8 mouse cellular contexts compared by ENCODE assay signal in the genomic region with DNA sequence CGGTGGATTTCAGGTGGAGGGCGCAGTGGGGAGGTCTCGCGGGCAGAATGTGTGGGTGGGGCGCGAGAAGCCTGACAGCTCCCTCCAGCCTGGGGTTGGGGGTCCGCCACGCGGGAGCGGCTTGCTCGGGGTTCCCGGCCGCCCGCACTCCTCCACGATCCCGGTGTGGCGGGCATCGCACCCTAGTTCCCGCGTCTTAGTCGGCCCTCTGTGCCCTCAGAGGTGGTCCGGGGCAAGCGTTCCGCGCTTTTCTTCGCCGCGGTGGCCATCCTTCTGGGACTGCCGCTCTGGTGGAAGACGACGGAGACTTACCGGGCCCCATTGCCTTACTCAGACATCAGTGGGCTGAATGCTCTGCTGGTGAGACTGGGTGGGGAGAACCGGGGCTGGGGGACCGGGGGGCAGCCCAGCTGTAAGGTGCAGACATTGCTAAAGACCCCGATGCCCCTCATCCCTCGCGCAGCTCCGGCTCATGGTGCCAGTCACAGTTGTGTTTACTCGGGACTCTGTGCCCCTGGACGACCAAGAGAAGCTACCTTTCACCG. TPM values are rescaled to one million over a fixed set of nuclear protein-coding genes. Genes with fewer than 3 reads are reported as not detected.
A peak's percentile ranks its signal among the peaks of the same experiment; 100 is the strongest.
DNase-seq lines count a peak whose midpoint lies in the region; ATAC-seq and TF ChIP-seq lines count a peak whose summit lies in the region.

No protein-coding gene starts in this region.

- under 1% methylated on average over 31 of the region's 41 CpGs for WGBS in heart, postnatal 0 days
- 2% methylated on average over 41 of the region's 41 CpGs for WGBS in hindbrain, embryonic 10.5 days
- WGBS in midbrain, embryonic 10.5 days: 1% methylated on average over 41 of the region's 41 CpGs

- TF ChIP-seq EP300 in heart, postnatal 0 days (IDR thresholded peaks at IDR 0.05; ENCODE audit: low read depth): no peak

- peak overlapping the region; percentile 91 for H3K4me3 ChIP-seq in heart, postnatal 0 days (ENCODE audit: low read depth, low read length)
- H3K4me3 ChIP-seq in hindbrain, embryonic 10.5 days: peak overlapping the region; percentile 97
- peak overlapping the region; percentile 85 for H3K4me3 ChIP-seq in midbrain, embryonic 10.5 days

- H3K27me3 ChIP-seq in heart, postnatal 0 days (ENCODE audit: control insufficient read depth, insufficient read depth, low read length): no peaks in the 10 kb centered on the region
- no peaks in the 10 kb centered on the region for H3K27me3 ChIP-seq in Patski
- H3K27me3 ChIP-seq in hindbrain, embryonic 10.5 days (ENCODE audit: insufficient read depth, poor library complexity, severe bottlenecking): no peaks in the 10 kb centered on the region
- H3K27me3 ChIP-seq in midbrain, embryonic 10.5 days (ENCODE audit: low read depth, poor library complexity, severe bottlenecking): no peaks in the 10 kb centered on the region

- H3K4me2 ChIP-seq in heart, postnatal 0 days (ENCODE audit: low read depth, low read length): peak overlapping the region; percentile 95

- no peak for TF ChIP-seq CTCF in heart, postnatal 0 days (IDR thresholded peaks at IDR 0.05; ENCODE audit: low read depth)
- no peak for TF ChIP-seq CTCF in Patski (IDR thresholded peaks at IDR 0.05)

- H3K4me1 ChIP-seq in heart, postnatal 0 days (ENCODE audit: control insufficient read depth, insufficient read depth): peaks cover 14% of the 10 kb centered on the region; the same call in 1 of the 2 replicates
- peaks cover 19% of the 10 kb centered on the region for H3K4me1 ChIP-seq in hindbrain, embryonic 10.5 days (replicated peaks)
- peaks cover 15% of the 10 kb centered on the region for H3K4me1 ChIP-seq in midbrain, embryonic 10.5 days

- peak; percentile 50 for ATAC-seq in heart, postnatal 0 days (ENCODE audit: insufficient read depth, low read depth)
- peak; percentile 26 for ATAC-seq in Patski

- DNase-seq in heart, postnatal 0 days (ENCODE audit: low spot score): no peak
- DNase-seq in heart, adult 8-10 months (ENCODE audit: low spot score): no peak
- no peak for DNase-seq in Patski (ENCODE audit: low read depth, low spot score)
- DNase-seq in hindbrain, embryonic 10.5 days (ENCODE audit: low spot score): no peak
- DNase-seq in midbrain, embryonic 10.5 days (ENCODE audit: low spot score): no peak
- no peak for DNase-seq in urinary bladder, postnatal 4 days (ENCODE audit: low spot score in 2 of 2)
- DNase-seq in adrenal gland, adult (ENCODE audit: inconsistent age in 2 of 2, low spot score in 1 of 2): no peak
- DNase-seq in thymus, postnatal 4 days: no peak

- POLR2A ChIA-PET in Patski (lab: Charles Lee): interaction anchor here (1.0 to 1.6 kb wide), 3 partner anchors 11 to 23 kb away, joined by 3 to 4 read pairs (median 4); no protein-coding TSS in a partner anchor

- 0 out of 2 replicates have a peak, but pooled peaks cover 3% of the 10 kb centered on the region for H3K36me3 ChIP-seq in heart, postnatal 0 days (replicated peaks; ENCODE audit: control insufficient read depth, insufficient read depth, low read length)
- H3K36me3 ChIP-seq in hindbrain, embryonic 10.5 days: peaks cover 44% of the 10 kb centered on the region
- peaks cover 48% of the 10 kb centered on the region for H3K36me3 ChIP-seq in midbrain, embryonic 10.5 days

- peak overlapping the region; percentile 86 for H3K9ac ChIP-seq in heart, postnatal 0 days (replicated peaks; ENCODE audit: low read depth, low read length)

- H3K9me3 ChIP-seq in heart, postnatal 0 days (replicated peaks; ENCODE audit: control insufficient read depth, low read length): no peaks in the 10 kb centered on the region
- no peaks in the 10 kb centered on the region for H3K9me3 ChIP-seq in hindbrain, embryonic 10.5 days
- no peaks in the 10 kb centered on the region for H3K9me3 ChIP-seq in midbrain, embryonic 10.5 days (replicated peaks)

- no peak overlapping the region for H3K27ac ChIP-seq in heart, postnatal 0 days (ENCODE audit: low read depth)
- peak overlapping the region; percentile 87 for H3K27ac ChIP-seq in hindbrain, embryonic 10.5 days
- H3K27ac ChIP-seq in midbrain, embryonic 10.5 days (replicated peaks): peak overlapping the region; percentile 88

- in situ Hi-C loops in Patski (cut with MboI; ENCODE audit: low pct_unique_long_range_greater_than_20kb): no loop called here

- CTCF ChIA-PET in Patski (lab: Charles Lee): interaction anchor here (1.1 to 1.5 kb wide), 6 partner anchors 10 to 76 kb away, joined by 3 to 7 read pairs (median 4); no protein-coding TSS in a partner anchor

RNA-seq across cellular contexts. Expression of gene Pigs, which starts 0.4 kb away (rescaled TPM):
- 36.0 and 39.7 TPM in 2 replicates for total RNA-seq in heart, postnatal 0 days (2014; rRNA removed; ENCODE audit: low replicate concordance)
- polyA plus RNA-seq in heart, postnatal 0 days (2015; fragmentation: Nextera tagmentation; extraction: Ambion mirVana): 31.2 and 32.3 TPM in 2 replicates
- total RNA-seq in heart, adult 8-10 months (2022): 10 to 100 TPM; 24.6 to 27.1 (median 25.1) TPM
- 96.5 TPM for polyA plus RNA-seq in Patski (2021)
- polyA plus RNA-seq in hindbrain, embryonic 10.5 days (2016; fragmentation: Nextera tagmentation; extraction: Ambion mirVana): 74.6 and 82.9 TPM in 2 replicates
- polyA plus RNA-seq in midbrain, embryonic 10.5 days (2016; fragmentation: Nextera tagmentation; extraction: Ambion mirVana): 74.0 and 78.5 TPM in 2 replicates

RNA-seq across cellular contexts. Expression of gene Aldoc, which starts 5.8 kb away (rescaled TPM):
- 32.5 and 50.7 TPM in 2 replicates for total RNA-seq in heart, postnatal 0 days (2014; rRNA removed; ENCODE audit: low replicate concordance)
- polyA plus RNA-seq in heart, postnatal 0 days (2015; fragmentation: Nextera tagmentation; extraction: Ambion mirVana): 15.1 and 15.2 TPM in 2 replicates
- 1 to 10 TPM in 3 of 4 experiments, under 1 TPM in 1; 0.75 to 1.8 (median 1.3) TPM for total RNA-seq in heart, adult 8-10 months (2022)
- 0.32 TPM for polyA plus RNA-seq in Patski (2021)
- 2.5 and 3.1 TPM in 2 replicates for polyA plus RNA-seq in hindbrain, embryonic 10.5 days (2016; fragmentation: Nextera tagmentation; extraction: Ambion mirVana)
- polyA plus RNA-seq in midbrain, embryonic 10.5 days (2016; fragmentation: Nextera tagmentation; extraction: Ambion mirVana): 1.5 and 1.6 TPM in 2 replicates

RNA-seq across cellular contexts. Expression of gene Unc119, which starts 14.7 kb away (rescaled TPM):
- 52.9 and 57.3 TPM in 2 replicates for total RNA-seq in heart, postnatal 0 days (2014; rRNA removed; ENCODE audit: low replicate concordance)
- polyA plus RNA-seq in heart, postnatal 0 days (2015; fragmentation: Nextera tagmentation; extraction: Ambion mirVana): 20.9 and 24.8 TPM in 2 replicates
- total RNA-seq in heart, adult 8-10 months (2022): 1 to 10 TPM; 3.5 to 6.8 (median 4.8) TPM
- 55.0 TPM for polyA plus RNA-seq in Patski (2021)
- polyA plus RNA-seq in hindbrain, embryonic 10.5 days (2016; fragmentation: Nextera tagmentation; extraction: Ambion mirVana): 59.1 and 76.7 TPM in 2 replicates
- 57.7 and 61.7 TPM in 2 replicates for polyA plus RNA-seq in midbrain, embryonic 10.5 days (2016; fragmentation: Nextera tagmentation; extraction: Ambion mirVana)

RNA-seq across cellular contexts. Expression of gene Spag5, which starts 27.3 kb away (rescaled TPM):
- total RNA-seq in heart, postnatal 0 days (2014; rRNA removed; ENCODE audit: low replicate concordance): 16.8 and 23.4 TPM in 2 replicates
- 5.5 and 6.8 TPM in 2 replicates for polyA plus RNA-seq in heart, postnatal 0 days (2015; fragmentation: Nextera tagmentation; extraction: Ambion mirVana)
- under 1 TPM; 0.31 to 0.57 (median 0.46) TPM for total RNA-seq in heart, adult 8-10 months (2022)
- polyA plus RNA-seq in Patski (2021): 45.2 TPM
- polyA plus RNA-seq in hindbrain, embryonic 10.5 days (2016; fragmentation: Nextera tagmentation; extraction: Ambion mirVana): 53.2 and 62.7 TPM in 2 replicates
- 63.4 and 64.2 TPM in 2 replicates for polyA plus RNA-seq in midbrain, embryonic 10.5 days (2016; fragmentation: Nextera tagmentation; extraction: Ambion mirVana)

RNA-seq across cellular contexts. Expression of gene BC030499, which starts 37.9 kb away (rescaled TPM):
- total RNA-seq in heart, postnatal 0 days (2014; rRNA removed; ENCODE audit: low replicate concordance): 0.19 TPM in 1 of 2 replicates, not detected in the other
- 0.18 and 0.22 TPM in 2 replicates for polyA plus RNA-seq in heart, postnatal 0 days (2015; fragmentation: Nextera tagmentation; extraction: Ambion mirVana)
- 1 to 10 TPM in 1 of 4 experiments, under 1 TPM in 3; 0.38 to 1.3 (median 0.61) TPM for total RNA-seq in heart, adult 8-10 months (2022)
- 0.30 TPM for polyA plus RNA-seq in Patski (2021)
- polyA plus RNA-seq in hindbrain, embryonic 10.5 days (2016; fragmentation: Nextera tagmentation; extraction: Ambion mirVana): 0.52 and 0.93 TPM in 2 replicates
- 0.34 and 0.43 TPM in 2 replicates for polyA plus RNA-seq in midbrain, embryonic 10.5 days (2016; fragmentation: Nextera tagmentation; extraction: Ambion mirVana)
